Mouse (Mus musculus) myocyte (in vitro differentiated cells): ENCODE results near the gene Pdzd2.

ENCODE experiments used
- CEBPB ChIP-seq: IDR thresholded peaks from 2 replicates; pipeline ENCODE4 v1.6.1; 2011; ENCODE audit warnings: mild to moderate bottlenecking, moderate library complexity; ENCODE audit not compliant: poor library complexity, insufficient read depth, severe bottlenecking
- POLR2A ChIP-seq: IDR thresholded peaks from one replicate; pipeline ENCODE4 v1.6.1; 2011; ENCODE audit warnings: low read depth, mild to moderate bottlenecking, control low read depth, moderate library complexity; ENCODE audit not compliant: insufficient read length
- SRF ChIP-seq: IDR thresholded peaks from one replicate; pipeline ENCODE4 v1.6.1; 2011; ENCODE audit warnings: low read depth; ENCODE audit not compliant: control insufficient read depth, insufficient read length

DNA sequence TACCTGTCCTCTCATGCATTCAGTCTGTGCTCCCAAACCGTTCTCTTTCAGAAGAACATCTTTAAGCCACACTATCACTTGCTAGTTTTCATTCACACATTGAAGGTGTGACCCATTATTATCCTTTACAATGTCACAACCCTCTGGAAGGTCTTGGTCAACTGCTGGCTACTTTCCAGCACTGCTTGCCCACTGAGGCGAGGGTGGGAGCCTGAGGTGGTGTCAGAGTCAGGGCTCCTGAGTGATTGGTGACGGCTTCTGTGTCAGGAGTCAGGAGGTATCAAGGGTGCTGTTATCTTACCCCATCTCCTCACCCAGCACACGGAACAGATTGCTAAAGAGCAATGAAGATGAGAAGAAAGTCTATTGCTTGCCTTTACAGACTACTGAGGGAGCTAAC is 267.1 kb downstream of the Pdzd2 start:
- no peak for TF ChIP-seq CEBPB
- no peak for TF ChIP-seq POLR2A
- no peak for TF ChIP-seq SRF
